15 mouse cellular contexts compared by ENCODE assay signal in the genomic region with DNA sequence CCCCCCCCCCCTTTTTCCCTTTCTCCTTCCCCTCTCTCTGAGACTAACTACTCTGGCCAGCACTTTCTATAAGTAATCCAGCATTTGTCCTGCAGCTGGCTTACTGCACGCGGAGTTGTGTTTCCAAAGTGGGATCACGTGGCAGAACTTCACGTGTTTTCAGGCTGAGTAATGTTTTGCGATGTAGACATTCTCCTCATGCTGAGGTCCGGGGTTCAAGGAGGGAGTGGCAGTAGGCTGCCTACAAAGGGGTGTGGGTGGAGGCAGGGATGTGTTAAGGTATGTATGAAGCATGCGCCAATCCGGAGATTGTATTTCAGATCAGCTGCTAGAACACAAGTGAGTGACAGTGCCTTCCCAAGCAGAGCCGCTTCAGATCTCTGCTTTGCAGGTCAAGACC. TPM values are rescaled to one million over a fixed set of nuclear protein-coding genes. Genes with fewer than 3 reads are reported as not detected.
A peak's percentile ranks its signal among the peaks of the same experiment; 100 is the strongest.
DNase-seq lines count a peak whose midpoint lies in the region; ATAC-seq and TF ChIP-seq lines count a peak whose summit lies in the region.
"Had no signal": no experiment of that assay in that cellular context is flagged by ENCODE, and none has a peak within 500 bp of the region (broad histone marks: within the 10 kb centered on the region; RNA-seq: fewer than 3 reads in every experiment).

No protein-coding gene starts in this region.

- no peaks in the 10 kb centered on the region for H3K27me3 ChIP-seq in kidney, postnatal 0 days (ENCODE audit: insufficient read depth, low read length)
- no peaks in the 10 kb centered on the region for H3K27me3 ChIP-seq in lung, embryonic 16.5 days (ENCODE audit: control insufficient read depth, insufficient read depth, low read depth, low read length)
- H3K27me3 ChIP-seq: hindbrain, embryonic 15.5 days had no signal

- H3K27ac ChIP-seq in kidney, postnatal 0 days = no peak overlapping the region
- H3K27ac ChIP-seq in lung, embryonic 16.5 days (ENCODE audit: low read length) = peak overlapping the region; percentile 36
- H3K27ac ChIP-seq: hindbrain, embryonic 15.5 days; liver, embryonic 14.5 days had no signal

- H3K4me3 ChIP-seq in kidney, postnatal 0 days (replicated peaks; ENCODE audit: low read depth, low read length) = no peak overlapping the region
- H3K4me3 ChIP-seq in lung, embryonic 16.5 days (ENCODE audit: low read length) = no peak overlapping the region
- H3K4me3 ChIP-seq: hindbrain, embryonic 15.5 days had no signal

- no peak for TF ChIP-seq CTCF in kidney, postnatal 0 days (IDR thresholded peaks at IDR 0.05; ENCODE audit: low read depth)

- DNase-seq in kidney, adult 18-20 months = peak; percentile 64
- no peak for DNase-seq in kidney, postnatal 4 days
- DNase-seq in kidney, postnatal 0 days (ENCODE audit: low spot score) = peak; percentile 69
- DNase-seq in right cerebral cortex, postnatal 36 days (ENCODE audit: low spot score in 2 of 2) = no peak
- DNase-seq in MN1 (ENCODE audit: low spot score) = no peak
- no peak for DNase-seq in adrenal gland, postnatal 36 days
- DNase-seq in urinary bladder, adult 2 months (ENCODE audit: low spot score) = no peak
- DNase-seq: cerebellum, postnatal 10 days; heart, adult 18-20 months; layer of hippocampus, postnatal 36 days; midbrain, embryonic 14.5 days; right cerebral cortex, postnatal 25 days had no signal

- H3K9me3 ChIP-seq in kidney, postnatal 0 days (replicated peaks; ENCODE audit: low read length) = no peaks in the 10 kb centered on the region
- no peaks in the 10 kb centered on the region for H3K9me3 ChIP-seq in lung, embryonic 16.5 days (ENCODE audit: control insufficient read depth, low read length)
- H3K9me3 ChIP-seq: hindbrain, embryonic 15.5 days had no signal

- 28% methylated on average over 9 of the region's 9 CpGs for WGBS in kidney, postnatal 0 days
- 35% methylated on average over 9 of the region's 9 CpGs for WGBS in lung, embryonic 16.5 days

- peaks cover 22% of the 10 kb centered on the region for H3K4me1 ChIP-seq in kidney, postnatal 0 days (replicated peaks; ENCODE audit: insufficient read depth, low read length)
- H3K4me1 ChIP-seq in lung, embryonic 16.5 days (replicated peaks; ENCODE audit: control insufficient read depth, insufficient read depth, low read length) = peaks cover 32% of the 10 kb centered on the region

- H3K9ac ChIP-seq in kidney, postnatal 0 days (ENCODE audit: low read depth, low read length) = no peak overlapping the region
- no peak overlapping the region for H3K9ac ChIP-seq in lung, embryonic 16.5 days (ENCODE audit: low read length)
- H3K9ac ChIP-seq: hindbrain, embryonic 15.5 days; liver, embryonic 14.5 days had no signal

- no peak overlapping the region for H3K4me2 ChIP-seq in kidney, postnatal 0 days (ENCODE audit: low read length)
- 0 out of 2 replicates have a peak overlapping the region, but pooled peaks have one; percentile 4 for H3K4me2 ChIP-seq in lung, embryonic 16.5 days (ENCODE audit: low read depth, low read length)
- H3K4me2 ChIP-seq: hindbrain, embryonic 15.5 days had no signal

- ATAC-seq in kidney, postnatal 0 days (replicated peaks; ENCODE audit: low FRiP score, low read depth) = peak; percentile 67
- ATAC-seq in lung, embryonic 16.5 days (ENCODE audit: low read depth) = peak; percentile 82

- 0 out of 2 replicates have a peak, but pooled peaks cover 8% of the 10 kb centered on the region for H3K36me3 ChIP-seq in kidney, postnatal 0 days (ENCODE audit: insufficient read depth, low read length)
- peaks cover 14% of the 10 kb centered on the region for H3K36me3 ChIP-seq in lung, embryonic 16.5 days (ENCODE audit: control insufficient read depth, insufficient read depth, low read length)
- H3K36me3 ChIP-seq: hindbrain, embryonic 15.5 days had no signal

RNA-seq across cellular contexts. Expression of gene Slc25a51, which starts 50.8 kb away (rescaled TPM):
- polyA plus RNA-seq in kidney, postnatal 0 days (2015; fragmentation: Nextera tagmentation; extraction: Ambion mirVana) = 62.9 and 70.3 TPM in 2 replicates
- polyA plus RNA-seq in lung, embryonic 16.5 days (2015; fragmentation: Nextera tagmentation; extraction: Ambion mirVana) = 69.4 and 75.7 TPM in 2 replicates
- 100 to 1,000 TPM; 268 to 422 TPM for total RNA-seq in adrenal gland, postnatal 36 days (2021)
- 67.1 and 71.5 TPM in 2 replicates for polyA plus RNA-seq in urinary bladder, adult 2 months (2012; rRNA removed)

Comparison
In these comparisons a context has a peak if more than half of its experiments do, and no peak if none do; other contexts are left out.
1. DNase-seq: peak in kidney, adult 18-20 months (single experiment) and kidney, postnatal 0 days (single experiment); none in kidney, postnatal 4 days (0 of 2), right cerebral cortex, postnatal 36 days (0 of 2), MN1 (single experiment), adrenal gland, postnatal 36 days (0 of 2) and urinary bladder, adult 2 months (single experiment).